Mouse (Mus musculus) neural tube, embryonic 11.5 days (tissue): Measurements from ENCODE around the gene Dcdc2a. TPM values are rescaled to one million over a fixed set of nuclear protein-coding genes. Genes with fewer than 3 reads are reported as not detected.
A peak's percentile ranks its signal among the peaks of the same experiment; 100 is the strongest.

ENCODE experiments used
- ATAC-seq: fragments of 200-750 bp; cut with Nextera tagmentation; 2 replicates; pipeline ENCODE4 v1.8.0; 2017; ENCODE audit warnings: moderate number of reproducible peaks, mild to moderate bottlenecking, moderate TSS enrichment, moderate library complexity; ENCODE audit not compliant: insufficient read depth, low FRiP score, low TSS enrichment
- DNase-seq: peaks from one replicate; pipeline ENCODE4 v3.0.0-alpha.2; 2015; ENCODE audit warnings: low spot score
- H3K27ac ChIP-seq: fragments of 300-500 bp; sonication (generic); 2 replicates; pipeline ENCODE4 v1.5.1; 2014; ENCODE audit warnings: low read depth, mild to moderate bottlenecking, low read length
- H3K27me3 ChIP-seq: fragments of 300-500 bp; sonication (generic); 2 replicates; pipeline ENCODE4 v1.6.1; 2014; ENCODE audit warnings: mild to moderate bottlenecking, low read length, mixed read lengths; ENCODE audit not compliant: control insufficient read depth, insufficient read depth
- H3K36me3 ChIP-seq: fragments of 300-500 bp; sonication (generic); 2 replicates; pipeline ENCODE4 v1.6.1; 2014; ENCODE audit warnings: mild to moderate bottlenecking, low read length, moderate library complexity, mixed read lengths; ENCODE audit not compliant: control insufficient read depth, insufficient read depth
- H3K4me1 ChIP-seq: fragments of 300-500 bp; sonication (generic); 2 replicates; pipeline ENCODE4 v1.6.1; 2014; ENCODE audit warnings: low read length, mixed read lengths; ENCODE audit not compliant: control insufficient read depth, insufficient read depth
- H3K4me2 ChIP-seq: fragments of 300-500 bp; sonication (generic); 2 replicates; pipeline ENCODE4 v1.6.1; 2014; ENCODE audit warnings: low read depth, mild to moderate bottlenecking, moderate library complexity
- H3K4me3 ChIP-seq: fragments of 300-500 bp; sonication (generic); 2 replicates; pipeline ENCODE4 v1.5.1; 2014; ENCODE audit warnings: low read depth, low read length
- H3K9ac ChIP-seq: fragments of 300-500 bp; sonication (generic); 2 replicates; pipeline ENCODE4 v1.6.1; 2014; ENCODE audit warnings: mild to moderate bottlenecking, low read length
- H3K9me3 ChIP-seq: fragments of 300-500 bp; sonication (generic); 2 replicates; pipeline ENCODE4 v1.6.1; 2016; ENCODE audit warnings: low read length; ENCODE audit not compliant: control insufficient read depth
- WGBS: fragments of 180-500 bp; shearing (Covaris S2); extraction: QIAGEN DNeasy Blood & Tissue Kit; methylation state at CpG from one replicate; pipeline ENCODE4 v1.1.7; 2014; 5-methylcytosine and 5-hydroxymethylcytosine counted together
- polyA plus RNA-seq: library from polyadenylated mRNA; unstranded; fragments of >200 nt; fragmentation: Nextera tagmentation; extraction: Ambion mirVana; gene quantifications from 2 replicates; pipeline ENCODE4 v1.2.1, GENCODE M21; 2014

Dcdc2a gene
- polyA plus RNA-seq, 1 experiment from 2014 or later = 4.4 TPM

GRCm38 (mm10) chr13:25077262-25077661, 21.5 kb downstream of the Dcdc2a start:
- H3K4me3 ChIP-seq = no peak overlapping the region
- DNase-seq (peak; percentile 34), ATAC-seq (no peak)
- H3K27me3 ChIP-seq = no peaks in the 10 kb centered on the region
- no peak overlapping the region for H3K27ac ChIP-seq
- H3K9ac ChIP-seq = no peak overlapping the region
- under 1% methylated on average over 7 of the region's 7 CpGs for WGBS
- H3K36me3 ChIP-seq = no peaks in the 10 kb centered on the region
- H3K9me3 ChIP-seq = no peaks in the 10 kb centered on the region
- peaks cover 6% of the 10 kb centered on the region for H3K4me1 ChIP-seq
- H3K4me2 ChIP-seq = no peak overlapping the region

DNA sequence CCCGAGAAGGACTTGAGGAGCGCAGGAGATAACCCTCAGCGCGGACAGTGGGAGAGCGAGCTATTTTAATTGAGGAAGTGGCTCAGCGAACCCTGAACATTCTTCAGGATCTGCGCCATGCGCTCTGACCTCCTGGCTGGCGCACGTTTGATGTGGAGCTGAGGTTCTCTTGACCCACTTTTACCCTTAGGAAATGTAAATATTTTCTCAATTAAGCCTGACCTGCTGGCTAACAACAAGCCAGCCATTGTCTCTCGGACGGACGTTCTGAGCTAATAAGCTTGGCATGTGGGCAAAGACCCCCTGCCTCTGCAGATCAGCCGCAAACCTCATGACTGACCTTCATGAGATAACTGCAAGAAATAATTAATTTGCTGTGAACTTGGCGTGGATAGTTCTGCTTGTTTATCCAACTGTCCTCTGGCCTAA, 27.4 kb downstream of the Dcdc2a start:
- ATAC-seq (no peak), DNase-seq (peak; percentile 18)
- Histone ChIP-seq H3K36me3 (no peaks in the 10 kb centered on the region), H3K4me3 (no peak overlapping the region), H3K9ac (no peak overlapping the region), H3K27ac (no peak overlapping the region), H3K27me3 (no peaks in the 10 kb centered on the region), H3K4me2 (no peak overlapping the region), H3K9me3 (no peaks in the 10 kb centered on the region), H3K4me1 (no peaks in the 10 kb centered on the region)
- 32% methylated on average over 15 of the region's 15 CpGs for WGBS

GRCm38 (mm10) chr13:25085147-25085546, 29.3 kb downstream of the Dcdc2a start:
- DNase-seq = no peak
- Histone ChIP-seq H3K27ac (no peak overlapping the region), H3K4me1 (no peaks in the 10 kb centered on the region), H3K9me3 (no peaks in the 10 kb centered on the region), H3K4me3 (no peak overlapping the region), H3K4me2 (no peak overlapping the region), H3K27me3 (no peaks in the 10 kb centered on the region), H3K9ac (no peak overlapping the region), H3K36me3 (no peaks in the 10 kb centered on the region)
- WGBS = 83% methylated on average over 7 of the region's 7 CpGs
- no peak for ATAC-seq

GRCm38 (mm10) chr13:25091347-25091746, 35.5 kb downstream of the Dcdc2a start:
- no peaks in the 10 kb centered on the region for H3K4me1 ChIP-seq
- H3K36me3 ChIP-seq = no peaks in the 10 kb centered on the region
- 81% methylated on average over 5 of the region's 5 CpGs for WGBS
- DNase-seq (no peak), ATAC-seq (no peak)
- no peaks in the 10 kb centered on the region for H3K27me3 ChIP-seq
- H3K9ac ChIP-seq = no peak overlapping the region
- no peaks in the 10 kb centered on the region for H3K9me3 ChIP-seq
- H3K4me3 ChIP-seq = no peak overlapping the region
- H3K27ac ChIP-seq = no peak overlapping the region
- H3K4me2 ChIP-seq = no peak overlapping the region

DNA sequence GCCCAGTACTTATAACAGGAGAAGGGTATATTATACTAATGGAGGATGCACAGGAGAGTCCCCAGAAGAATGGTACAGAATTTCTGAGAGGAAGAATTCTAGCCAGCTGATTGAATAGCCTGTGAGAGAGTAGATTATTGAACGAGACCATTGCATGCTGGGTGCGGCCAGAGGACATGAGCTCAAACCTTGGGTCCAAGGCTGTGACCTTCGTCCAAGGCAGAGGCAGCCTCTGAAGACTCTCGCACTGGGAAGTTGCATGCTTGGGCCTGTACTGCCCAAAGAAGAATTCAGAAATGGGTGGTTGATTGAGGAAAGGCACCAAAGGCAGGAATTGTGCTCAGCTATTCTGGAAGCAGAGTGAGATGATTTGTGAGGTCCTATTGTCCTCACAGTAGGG, 38.0 kb downstream of the Dcdc2a start:
- Histone ChIP-seq H3K4me2 (no peak overlapping the region), H3K36me3 (no peaks in the 10 kb centered on the region), H3K4me3 (no peak overlapping the region), H3K9me3 (no peaks in the 10 kb centered on the region), H3K27me3 (no peaks in the 10 kb centered on the region), H3K9ac (no peak overlapping the region), H3K27ac (no peak overlapping the region), H3K4me1 (no peaks in the 10 kb centered on the region)
- ATAC-seq (no peak), DNase-seq (no peak)
- WGBS = 89% methylated on average over 4 of the region's 4 CpGs

DNA sequence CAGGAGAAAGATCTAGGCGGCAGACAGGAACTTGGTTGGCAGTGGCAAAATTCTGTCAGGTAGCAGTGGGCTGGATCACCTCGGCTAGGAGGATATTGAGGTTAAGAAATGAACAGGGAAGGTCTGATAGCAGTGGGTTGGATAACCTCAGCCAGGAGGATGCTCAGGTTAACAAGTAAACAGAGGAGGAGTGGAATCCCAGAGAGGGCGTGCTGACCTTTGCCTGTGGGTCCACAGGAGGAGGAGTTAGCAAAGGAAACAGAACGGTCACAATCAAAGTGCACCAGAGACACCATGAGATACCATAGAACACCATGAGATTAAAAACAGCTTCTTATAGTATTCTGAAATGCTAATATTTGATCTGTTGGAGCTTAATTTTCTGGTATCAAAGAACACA, 38.6 kb downstream of the Dcdc2a start:
- no peak for ATAC-seq
- no peaks in the 10 kb centered on the region for H3K27me3 ChIP-seq
- no peak overlapping the region for H3K4me2 ChIP-seq
- DNase-seq = no peak
- no peaks in the 10 kb centered on the region for H3K4me1 ChIP-seq
- H3K9ac ChIP-seq = no peak overlapping the region
- H3K9me3 ChIP-seq = no peaks in the 10 kb centered on the region
- no peak overlapping the region for H3K4me3 ChIP-seq
- H3K27ac ChIP-seq = no peak overlapping the region
- H3K36me3 ChIP-seq = no peaks in the 10 kb centered on the region
- WGBS = 79% methylated on average over 4 of the region's 4 CpGs

- no peak overlapping the region for H3K27ac ChIP-seq
- no peak overlapping the region for H3K4me2 ChIP-seq
- H3K9ac ChIP-seq = no peak overlapping the region
- DNase-seq (no peak), ATAC-seq (no peak)
- no peaks in the 10 kb centered on the region for H3K27me3 ChIP-seq
- WGBS = 61% methylated on average over 8 of the region's 8 CpGs
- no peaks in the 10 kb centered on the region for H3K4me1 ChIP-seq
- no peaks in the 10 kb centered on the region for H3K36me3 ChIP-seq
- H3K4me3 ChIP-seq = no peak overlapping the region
- no peaks in the 10 kb centered on the region for H3K9me3 ChIP-seq
These were observed 41.5 kb downstream of the Dcdc2a start for GRCm38 (mm10) chr13:25097348-25097747.

DNA sequence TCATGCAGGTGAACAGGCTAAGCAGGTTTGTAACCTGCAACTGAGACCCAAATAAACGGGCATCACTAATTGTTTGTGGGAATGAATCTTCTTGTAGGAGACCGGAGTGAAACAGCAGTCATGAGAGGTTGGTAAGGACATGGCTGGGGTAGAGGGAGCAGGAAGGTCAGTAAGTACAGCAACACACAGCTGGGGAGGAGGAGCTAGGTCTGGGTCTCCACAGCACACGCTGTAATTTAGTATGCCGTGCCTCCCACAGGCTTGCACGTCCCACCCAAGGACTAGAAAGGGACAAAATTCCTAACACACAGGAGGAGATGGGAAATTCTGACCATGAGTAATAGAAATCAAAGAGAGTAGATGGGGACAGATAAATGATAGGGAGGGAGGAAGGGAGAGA, 42.8 kb downstream of the Dcdc2a start:
- H3K27me3 ChIP-seq = no peaks in the 10 kb centered on the region
- no peaks in the 10 kb centered on the region for H3K4me1 ChIP-seq
- H3K36me3 ChIP-seq = no peaks in the 10 kb centered on the region
- H3K4me3 ChIP-seq = no peak overlapping the region
- H3K4me2 ChIP-seq = no peak overlapping the region
- H3K27ac ChIP-seq = no peak overlapping the region
- H3K9ac ChIP-seq = no peak overlapping the region
- DNase-seq (no peak), ATAC-seq (no peak)
- H3K9me3 ChIP-seq = no peaks in the 10 kb centered on the region
- WGBS = 62% methylated on average over 5 of the region's 5 CpGs

GRCm38 (mm10) chr13:25099508-25099907, 43.7 kb downstream of the Dcdc2a start:
- Histone ChIP-seq H3K36me3 (no peaks in the 10 kb centered on the region), H3K4me1 (no peaks in the 10 kb centered on the region), H3K9ac (no peak overlapping the region), H3K9me3 (no peaks in the 10 kb centered on the region), H3K4me3 (no peak overlapping the region), H3K27me3 (no peaks in the 10 kb centered on the region), H3K4me2 (no peak overlapping the region), H3K27ac (no peak overlapping the region)
- DNase-seq (no peak), ATAC-seq (no peak)
- 83% methylated on average over 3 of the region's 3 CpGs for WGBS
